Mouse (Mus musculus): ENCODE measurements around the gene Ciz1. TPM values are rescaled to one million over a fixed set of nuclear protein-coding genes. Genes with fewer than 3 reads are reported as not detected.
"Not testable (repeated sequence)": the region's sequence is repeated elsewhere in the genome, so short reads cannot be mapped to it uniquely, and the experiment has no call there.

Gene Ciz1
- total and polyA plus RNA-seq, 3 experiments: 62.9 to 306 (median 213) TPM

DNA sequence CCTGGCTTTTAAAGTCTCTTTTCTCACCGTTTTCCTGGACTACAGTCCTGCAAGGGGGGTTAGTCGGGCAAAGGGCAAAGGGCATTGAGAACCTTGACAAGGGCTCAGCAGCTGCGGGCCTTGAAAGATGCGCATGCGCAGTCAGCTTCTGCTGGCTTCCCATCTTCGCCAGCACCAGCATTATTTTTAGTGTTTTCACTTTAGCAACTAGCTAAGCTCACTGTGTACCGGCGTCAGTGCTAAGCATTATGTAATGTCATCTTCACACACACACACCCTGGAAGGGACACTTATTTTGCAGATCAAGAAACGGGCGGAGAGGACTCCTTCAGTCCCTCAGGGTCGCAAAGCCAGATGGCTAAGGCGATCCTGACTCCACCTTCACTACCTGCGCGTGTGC is 8.6 kb downstream of the Ciz1 start:
- H3K27me3 ChIP-seq (ENCODE audit: insufficient read depth, low read length): peaks cover 46% of the 10 kb centered on the region
- peaks cover 22% of the 10 kb centered on the region for H3K36me3 ChIP-seq (replicated peaks)
- ATAC-seq (ENCODE audit: extremely low read depth, insufficient number of reproducible peaks, low FRiP score, poor library complexity, severe bottlenecking): no peak
- peak; percentile 39 for DNase-seq (ENCODE audit: low spot score)
- H3K4me1 ChIP-seq (ENCODE audit: insufficient read depth, low read depth, low read length): peaks cover 39% of the 10 kb centered on the region
- TF ChIP-seq TAL1 (conservative IDR thresholded peaks at IDR 0.05; ENCODE audit: low read depth, low read length) (no peak), CTCF (IDR thresholded peaks at IDR 0.05; ENCODE audit: low read depth, low read length) (no peak), GATA2 (IDR thresholded peaks at IDR 0.05; ENCODE audit: borderline replicate concordance, low read depth, low read length) (no peak), GATA1 (IDR thresholded peaks at IDR 0.05; ENCODE audit: borderline replicate concordance, low read length) (no peak), POLR2AphosphoS5 (IDR thresholded peaks at IDR 0.05; ENCODE audit: insufficient replicate concordance, low read depth, low read length) (no peak)
- H3K4me3 ChIP-seq (ENCODE audit: low read depth, low read length): peak overlapping the region; percentile 72
- no peaks in the 10 kb centered on the region for H3K9me3 ChIP-seq (replicated peaks)

- Histone ChIP-seq H3K9me3 (replicated peaks) (no peaks in the 10 kb centered on the region), H3K36me3 (replicated peaks) (peaks cover 29% of the 10 kb centered on the region), H3K27me3 (ENCODE audit: insufficient read depth, low read length) (peaks cover 39% of the 10 kb centered on the region), H3K4me3 (ENCODE audit: low read depth, low read length) (peak overlapping the region; percentile 72), H3K4me1 (ENCODE audit: insufficient read depth, low read depth, low read length) (peaks cover 46% of the 10 kb centered on the region)
- DNase-seq (ENCODE audit: low spot score): peak; percentile 65
- no peak for ATAC-seq (ENCODE audit: extremely low read depth, insufficient number of reproducible peaks, low FRiP score, poor library complexity, severe bottlenecking)
- TF ChIP-seq GATA2 (IDR thresholded peaks at IDR 0.05; ENCODE audit: borderline replicate concordance, low read depth, low read length): no peak
- no peak for TF ChIP-seq POLR2AphosphoS5 (IDR thresholded peaks at IDR 0.05; ENCODE audit: insufficient replicate concordance, low read depth, low read length)
- no peak for TF ChIP-seq GATA1 (IDR thresholded peaks at IDR 0.05; ENCODE audit: borderline replicate concordance, low read length)
- TF ChIP-seq TAL1 (conservative IDR thresholded peaks at IDR 0.05; ENCODE audit: low read depth, low read length): no peak
- TF ChIP-seq CTCF (IDR thresholded peaks at IDR 0.05; ENCODE audit: low read depth, low read length): no peak
Measured at GRCm38 (mm10) chr2:32361437-32361836, 9.3 kb downstream of the Ciz1 start.

DNA sequence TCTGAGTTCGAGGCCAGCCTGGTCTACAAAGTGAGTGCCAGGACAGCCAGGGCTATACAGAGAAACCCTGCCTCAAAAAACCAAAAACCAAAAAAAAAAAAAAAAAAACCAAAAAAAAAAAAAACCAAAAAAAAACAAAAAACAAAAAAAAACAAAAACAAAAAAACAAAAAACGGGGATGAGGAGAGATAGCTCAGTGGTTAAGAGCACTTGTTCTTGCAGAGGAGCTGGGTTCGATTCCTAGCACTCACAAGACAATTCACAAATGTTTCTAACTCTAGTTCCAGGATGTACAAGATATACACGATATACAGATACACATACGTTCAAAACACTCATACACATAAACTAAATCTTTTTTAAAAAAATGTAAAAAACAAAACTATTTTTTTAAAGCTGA is 10.1 kb downstream of the Ciz1 start:
- peaks cover 37% of the 10 kb centered on the region for H3K36me3 ChIP-seq (replicated peaks)
- H3K27me3 ChIP-seq (ENCODE audit: insufficient read depth, low read length): peaks cover 31% of the 10 kb centered on the region
- not testable (repeated sequence) for H3K9me3 ChIP-seq (replicated peaks); DNase-seq (ENCODE audit: low spot score); ATAC-seq (ENCODE audit: extremely low read depth, insufficient number of reproducible peaks, low FRiP score, poor library complexity, severe bottlenecking)
- H3K4me3 ChIP-seq (ENCODE audit: low read depth, low read length): peak overlapping the region; percentile 89
- peaks cover 46% of the 10 kb centered on the region for H3K4me1 ChIP-seq (ENCODE audit: insufficient read depth, low read depth, low read length)

GRCm38 (mm10) chr2:32362817-32363340 is 10.8 kb downstream of the Ciz1 start:
- Histone ChIP-seq H3K9me3 (replicated peaks) (no peaks in the 10 kb centered on the region), H3K27me3 (ENCODE audit: insufficient read depth, low read length) (peaks cover 25% of the 10 kb centered on the region), H3K4me3 (ENCODE audit: low read depth, low read length) (peak overlapping the region; percentile 89), H3K36me3 (replicated peaks) (peaks cover 43% of the 10 kb centered on the region), H3K4me1 (ENCODE audit: insufficient read depth, low read depth, low read length) (peaks cover 43% of the 10 kb centered on the region)
- ATAC-seq (ENCODE audit: extremely low read depth, insufficient number of reproducible peaks, low FRiP score, poor library complexity, severe bottlenecking) (peak; percentile 47), DNase-seq (ENCODE audit: low spot score) (peak; percentile 88)
- no peak for TF ChIP-seq POLR2AphosphoS5 (IDR thresholded peaks at IDR 0.05; ENCODE audit: insufficient replicate concordance, low read depth, low read length)
- peak; percentile 79 for TF ChIP-seq CTCF (IDR thresholded peaks at IDR 0.05; ENCODE audit: low read depth, low read length)

GRCm38 (mm10) chr2:32363376-32364106 is 11.4 kb downstream of the Ciz1 start:
- Histone ChIP-seq H3K4me3 (ENCODE audit: low read depth, low read length) (peak overlapping the region; percentile 89), H3K9me3 (replicated peaks) (no peaks in the 10 kb centered on the region), H3K4me1 (ENCODE audit: insufficient read depth, low read depth, low read length) (peaks cover 38% of the 10 kb centered on the region), H3K36me3 (replicated peaks) (peaks cover 48% of the 10 kb centered on the region), H3K27me3 (ENCODE audit: insufficient read depth, low read length) (peaks cover 19% of the 10 kb centered on the region)
- DNase-seq (ENCODE audit: low spot score) (peak; percentile 45), ATAC-seq (ENCODE audit: extremely low read depth, insufficient number of reproducible peaks, low FRiP score, poor library complexity, severe bottlenecking) (peak; percentile 48)
- TF ChIP-seq GATA1 (IDR thresholded peaks at IDR 0.05; ENCODE audit: borderline replicate concordance, low read length): no peak
- no peak for TF ChIP-seq GATA2 (IDR thresholded peaks at IDR 0.05; ENCODE audit: borderline replicate concordance, low read depth, low read length)
- no peak for TF ChIP-seq CTCF (IDR thresholded peaks at IDR 0.05; ENCODE audit: low read depth, low read length)
- no peak for TF ChIP-seq POLR2AphosphoS5 (IDR thresholded peaks at IDR 0.05; ENCODE audit: insufficient replicate concordance, low read depth, low read length)
- no peak for TF ChIP-seq TAL1 (conservative IDR thresholded peaks at IDR 0.05; ENCODE audit: low read depth, low read length)

DNA sequence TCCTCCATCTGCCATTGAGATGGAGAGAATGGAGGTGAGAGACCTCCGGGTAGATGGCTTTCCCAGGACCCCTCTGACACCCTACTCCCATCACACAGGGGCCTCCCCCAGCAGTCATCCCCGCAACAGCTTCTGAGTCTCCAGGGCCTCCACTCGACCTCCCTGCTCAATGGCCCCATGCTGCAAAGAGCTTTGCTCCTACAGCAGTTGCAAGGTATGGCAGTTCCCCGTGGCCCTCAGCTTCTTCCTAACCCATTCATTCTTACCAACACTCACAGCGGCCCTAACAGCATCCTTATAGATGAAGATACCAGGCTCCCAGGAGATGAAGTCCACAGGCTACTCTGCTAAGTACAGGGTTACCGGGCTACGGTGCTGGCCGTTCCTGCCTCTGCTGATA is 12.0 kb downstream of the Ciz1 start:
- TF ChIP-seq CTCF (IDR thresholded peaks at IDR 0.05; ENCODE audit: low read depth, low read length) (no peak), POLR2AphosphoS5 (IDR thresholded peaks at IDR 0.05; ENCODE audit: insufficient replicate concordance, low read depth, low read length) (no peak), GATA1 (IDR thresholded peaks at IDR 0.05; ENCODE audit: borderline replicate concordance, low read length) (no peak), TAL1 (conservative IDR thresholded peaks at IDR 0.05; ENCODE audit: low read depth, low read length) (no peak), GATA2 (IDR thresholded peaks at IDR 0.05; ENCODE audit: borderline replicate concordance, low read depth, low read length) (no peak)
- DNase-seq (ENCODE audit: low spot score) (no peak), ATAC-seq (ENCODE audit: extremely low read depth, insufficient number of reproducible peaks, low FRiP score, poor library complexity, severe bottlenecking) (no peak)
- Histone ChIP-seq H3K4me1 (ENCODE audit: insufficient read depth, low read depth, low read length) (peaks cover 38% of the 10 kb centered on the region), H3K4me3 (ENCODE audit: low read depth, low read length) (peak overlapping the region; percentile 89; the same call in 1 of the 2 replicates), H3K27me3 (ENCODE audit: insufficient read depth, low read length) (peaks cover 14% of the 10 kb centered on the region), H3K9me3 (replicated peaks) (no peaks in the 10 kb centered on the region), H3K36me3 (replicated peaks) (peaks cover 51% of the 10 kb centered on the region)

All from G1E (cell line).